Mouse (Mus musculus): ENCODE data around the gene Gsk3a.

Gsk3a gene

DNA sequence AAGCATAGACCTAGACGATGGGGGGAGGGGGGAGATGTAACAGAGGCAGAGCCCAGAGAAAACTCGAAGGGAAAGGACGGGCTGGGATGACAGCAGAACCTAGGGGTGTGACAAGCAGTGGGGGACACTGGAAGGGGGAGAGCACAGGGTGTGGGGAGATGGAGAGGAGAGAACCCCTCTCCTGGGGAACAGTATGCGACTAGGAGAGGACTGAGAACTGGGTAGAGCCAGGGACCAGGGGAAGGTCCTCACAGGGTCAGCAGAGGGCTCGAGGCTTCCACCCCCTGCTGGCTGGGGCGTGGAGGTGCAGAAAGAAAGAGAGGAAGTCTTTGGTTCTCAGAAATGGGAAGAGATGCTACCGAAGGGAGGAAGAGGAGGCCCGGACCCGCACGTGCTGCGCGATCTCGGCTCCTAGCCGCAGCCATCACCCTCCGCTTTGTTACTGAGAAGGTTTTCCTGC lies 56.3 kb downstream of the Gsk3a start:
- no peak for DNase-seq (ENCODE audit: low spot score)

- DNase-seq (ENCODE audit: low spot score), result no peak
Measured at GRCm38 (mm10) chr7:25180512-25180911, 57.1 kb downstream of the Gsk3a start.

GRCm38 (mm10) chr7:25179606-25180161 lies 58.0 kb downstream of the Gsk3a start, which contains the start of gene Pou2f2:
Gene Pou2f2 (minus strand): TSS chr7:25179726.
- peak; percentile 69 for DNase-seq (ENCODE audit: low spot score)

DNA sequence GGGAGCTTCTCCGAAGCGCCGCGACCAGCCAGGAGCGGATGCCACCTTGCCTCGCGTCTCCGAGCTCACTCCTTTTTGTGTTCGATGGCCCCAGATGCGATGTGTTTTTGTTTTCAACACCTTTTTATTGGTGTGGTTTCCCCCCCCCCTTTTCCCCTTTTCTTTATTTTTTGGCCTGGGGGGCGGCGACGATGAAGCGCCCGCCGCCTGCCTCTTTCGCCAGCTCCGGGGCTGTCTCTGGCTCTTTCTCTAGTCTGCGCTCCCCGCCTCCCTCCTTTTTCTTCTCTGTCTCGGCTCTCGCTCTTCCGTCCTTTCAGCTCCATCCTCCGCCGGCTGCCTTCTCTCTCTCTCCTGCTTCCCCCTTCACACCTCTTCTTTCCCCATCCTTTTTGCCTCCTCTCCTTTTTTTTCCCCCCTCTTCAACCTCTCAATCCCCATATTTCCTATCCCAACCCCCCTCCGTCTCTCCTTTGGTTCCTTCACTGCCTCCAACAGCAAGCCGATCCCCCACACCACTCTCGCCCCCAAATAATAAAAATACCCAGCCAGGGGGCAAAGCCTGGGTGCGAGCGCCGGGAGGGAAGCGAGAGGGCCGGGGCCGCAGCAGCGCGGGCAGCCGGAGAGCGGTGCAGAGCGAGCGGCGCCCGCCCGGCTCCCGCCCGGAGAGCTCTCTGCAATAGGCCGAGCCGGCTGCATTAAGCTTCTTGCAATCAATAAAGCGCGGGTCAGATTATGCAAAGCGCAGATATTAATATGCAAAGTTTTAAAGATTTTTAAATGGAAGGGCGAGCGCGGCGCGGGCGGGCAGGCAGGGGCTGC lies 58.7 kb downstream of the Gsk3a start:
- no peak for DNase-seq (ENCODE audit: low spot score)

GRCm38 (mm10) chr7:25178317-25178716 lies 59.3 kb downstream of the Gsk3a start:
- no peak for DNase-seq (ENCODE audit: low spot score)
